Mouse (Mus musculus): ENCODE data around the gene Fgfr2. TPM values are rescaled to one million over a fixed set of nuclear protein-coding genes. Genes with fewer than 3 reads are reported as not detected.

Gene Fgfr2
- total and polyA plus RNA-seq, 3 experiments: 47.1 to 245 (median 178) TPM

DNA sequence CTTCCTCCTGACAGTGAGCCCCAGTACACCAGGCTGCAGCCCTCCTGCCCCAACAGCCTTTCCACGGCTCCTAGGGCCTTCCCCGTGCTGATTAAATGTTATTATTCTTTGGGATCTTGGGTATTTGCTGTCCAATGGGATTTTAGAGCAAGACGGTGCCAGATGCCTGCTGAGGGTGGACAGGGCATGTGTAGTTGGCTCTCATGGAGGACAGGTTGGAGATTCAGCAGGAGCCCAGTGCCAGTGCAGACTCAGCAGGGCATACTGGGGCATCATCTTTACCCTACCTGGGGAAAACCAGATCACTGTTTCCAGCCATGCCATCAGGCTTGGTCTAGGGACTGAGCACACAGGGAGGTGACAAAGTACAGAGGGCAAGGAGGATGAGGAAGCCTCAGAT lies 892.2 kb downstream of the Fgfr2 start:
- no peak for DNase-seq

DNA sequence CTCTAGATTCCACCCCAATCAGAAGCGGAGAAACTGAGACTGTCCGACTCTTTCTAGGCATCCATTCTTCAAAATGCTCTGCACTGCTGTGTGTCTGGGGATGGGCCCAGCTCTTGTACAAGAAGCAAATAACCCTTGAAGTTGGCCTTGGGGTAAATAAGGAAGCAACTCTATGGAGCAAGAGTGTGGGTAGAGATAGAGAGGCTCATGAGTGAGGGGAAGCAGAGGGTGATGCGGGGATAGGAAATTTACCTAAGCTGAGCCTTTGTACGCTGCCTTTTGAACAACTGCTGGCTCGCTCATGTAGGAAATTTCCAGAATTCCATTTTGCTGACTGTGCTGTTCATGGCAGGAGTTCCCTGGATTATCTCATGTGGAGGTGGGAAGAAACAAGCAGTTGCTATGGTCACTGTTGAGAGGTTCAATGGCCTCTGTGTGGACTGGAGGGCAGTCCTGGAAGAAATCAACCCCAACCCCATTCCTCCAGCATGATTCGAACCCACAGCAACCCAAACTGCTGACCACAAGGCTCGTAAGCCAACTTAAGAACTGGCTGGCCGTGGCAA lies 896.0 kb downstream of the Fgfr2 start:
- no peak for DNase-seq

DNA sequence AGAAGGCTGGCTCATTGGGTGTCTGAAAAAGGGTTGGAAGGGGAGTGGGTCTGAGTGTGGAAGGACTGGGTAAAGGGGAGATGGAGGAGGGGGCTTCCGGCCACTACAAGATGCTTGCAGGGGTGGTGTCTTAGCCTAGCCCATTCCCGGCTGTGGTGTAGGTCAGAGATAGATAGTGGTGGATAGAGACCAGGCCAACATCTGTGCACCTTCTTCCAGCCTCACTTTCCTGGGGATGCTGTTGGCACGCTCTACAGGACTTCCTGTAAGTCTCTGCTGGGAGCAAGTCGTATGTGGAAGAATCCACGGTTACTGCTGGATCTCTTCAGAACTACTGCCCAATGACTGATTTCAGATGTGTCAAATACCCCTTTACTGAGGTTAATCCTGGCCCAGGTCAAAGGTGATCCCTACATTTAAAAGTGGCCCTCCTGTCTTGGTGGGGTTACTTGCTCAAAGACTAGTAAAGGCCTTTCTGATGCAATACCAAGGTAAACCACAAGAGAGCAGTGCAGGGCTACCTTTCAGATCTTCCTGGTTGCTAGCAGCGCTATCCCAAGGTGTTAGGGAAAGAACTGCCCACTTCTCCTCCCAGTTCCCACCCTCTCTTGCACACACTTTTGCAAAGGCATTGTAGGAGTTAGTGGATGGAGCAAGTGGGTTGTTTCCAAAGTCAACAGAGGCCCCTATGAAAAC lies 896.6 kb downstream of the Fgfr2 start:
- DNase-seq: peak; percentile 79

DNA sequence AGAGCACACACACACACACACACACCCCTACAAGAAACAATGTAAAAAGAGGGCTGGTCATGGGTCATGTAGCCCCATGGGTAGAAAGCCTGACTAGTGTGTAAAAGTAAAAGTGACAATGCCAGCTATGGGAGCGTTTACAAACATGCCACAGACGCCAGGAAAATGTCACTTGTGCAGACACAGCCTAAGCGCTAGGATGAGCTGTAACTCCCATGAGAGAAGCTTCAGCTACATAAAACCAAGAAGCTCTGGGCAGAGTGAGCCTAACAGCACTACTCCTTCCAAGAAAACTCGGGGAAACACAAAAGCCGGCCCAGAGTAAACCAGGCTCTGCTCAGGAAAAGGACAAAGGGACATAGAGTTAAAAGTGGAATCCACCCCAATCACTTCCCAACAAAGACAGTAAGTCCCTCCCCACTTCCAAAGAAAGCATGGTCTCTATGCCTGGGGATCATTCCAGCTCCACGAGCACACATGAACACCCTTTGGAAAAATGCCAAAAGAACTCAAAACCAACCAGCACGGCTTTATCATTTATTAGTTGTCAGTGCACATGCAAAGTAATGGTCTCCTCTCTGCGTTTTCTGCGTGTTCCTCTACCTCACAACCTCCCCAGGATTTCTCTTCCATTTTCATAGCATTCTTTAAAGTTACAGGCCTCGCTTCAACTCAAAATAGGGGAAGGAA lies 899.6 kb downstream of the Fgfr2 start:
- DNase-seq: no peak

DNA sequence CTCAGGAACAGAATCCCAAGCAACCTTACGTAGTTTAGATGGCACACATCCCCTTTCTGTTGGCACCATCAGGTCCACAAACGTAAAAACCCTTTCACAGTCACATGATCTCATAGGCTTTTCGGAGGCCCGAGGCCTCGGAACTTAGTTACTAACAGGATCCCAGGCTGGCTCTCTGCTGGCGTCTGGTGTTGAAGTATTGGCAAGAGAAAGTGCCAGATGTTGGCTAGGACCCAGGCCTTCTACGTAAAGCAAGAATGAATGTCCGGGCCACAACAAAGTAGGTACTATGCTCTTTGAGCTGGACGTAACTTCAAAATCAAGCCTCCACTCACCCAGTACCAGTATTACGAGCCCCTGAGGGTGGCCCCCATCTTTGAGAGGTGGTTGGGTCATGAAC lies 909.1 kb downstream of the Fgfr2 start:
- no peak for DNase-seq

DNA sequence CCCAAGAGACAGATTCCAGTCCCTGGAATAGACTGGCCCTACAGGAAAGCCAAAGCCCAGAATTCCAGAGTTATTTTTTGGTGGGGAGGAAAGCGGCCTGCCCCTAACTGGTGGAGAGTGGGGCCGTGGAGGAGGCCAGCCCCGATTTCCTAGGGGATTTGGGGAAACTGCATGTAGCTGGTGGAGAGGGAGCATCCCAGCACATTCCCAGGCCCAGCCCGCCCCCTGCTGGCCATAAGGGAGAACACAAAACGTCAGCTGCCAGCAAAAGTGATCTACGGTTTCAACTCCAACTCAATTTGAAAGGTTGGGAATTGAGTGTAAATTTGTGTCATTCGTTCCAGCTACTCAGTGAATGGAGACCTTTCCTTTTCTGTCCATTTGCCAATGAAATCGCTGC lies 909.7 kb downstream of the Fgfr2 start:
- peak; percentile 75 for DNase-seq

DNA sequence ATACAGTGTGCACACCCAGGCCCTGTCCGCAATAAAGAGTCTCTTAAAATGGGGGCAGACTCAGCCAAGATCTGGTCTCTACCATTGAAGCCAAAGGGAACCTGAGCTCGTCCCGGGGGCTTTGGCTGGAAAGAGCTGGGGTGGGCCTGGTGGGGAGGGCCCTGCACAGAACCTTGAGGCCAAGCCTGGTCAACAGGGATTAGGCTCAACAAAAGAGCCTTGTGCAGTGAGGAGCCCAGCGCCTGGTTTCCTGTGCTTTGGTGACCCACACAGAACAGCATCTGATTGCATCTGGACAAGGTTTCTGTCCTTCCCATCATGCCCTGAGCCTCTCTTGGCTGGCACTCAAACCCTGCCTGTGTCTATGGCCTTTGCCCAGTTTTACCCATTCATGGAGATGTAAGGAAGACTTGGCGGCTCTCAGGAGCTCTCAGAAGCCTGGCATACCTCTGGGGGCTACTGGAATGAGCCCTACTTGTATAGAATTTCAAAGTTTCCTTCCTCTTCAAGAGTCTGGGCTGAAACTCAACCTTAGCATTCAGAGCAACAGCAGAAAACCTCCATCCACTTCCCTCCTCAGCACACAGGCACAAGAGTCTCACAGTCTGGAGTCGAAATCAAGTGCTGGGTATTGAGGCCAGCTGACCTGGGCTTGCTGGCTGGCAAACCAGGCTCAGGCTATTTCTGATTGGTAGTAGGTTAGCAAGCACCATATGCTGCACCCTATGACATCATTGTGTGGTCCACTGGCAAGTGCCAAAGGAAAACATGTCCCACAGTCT lies 911.0 kb downstream of the Fgfr2 start:
- no peak for DNase-seq

DNA sequence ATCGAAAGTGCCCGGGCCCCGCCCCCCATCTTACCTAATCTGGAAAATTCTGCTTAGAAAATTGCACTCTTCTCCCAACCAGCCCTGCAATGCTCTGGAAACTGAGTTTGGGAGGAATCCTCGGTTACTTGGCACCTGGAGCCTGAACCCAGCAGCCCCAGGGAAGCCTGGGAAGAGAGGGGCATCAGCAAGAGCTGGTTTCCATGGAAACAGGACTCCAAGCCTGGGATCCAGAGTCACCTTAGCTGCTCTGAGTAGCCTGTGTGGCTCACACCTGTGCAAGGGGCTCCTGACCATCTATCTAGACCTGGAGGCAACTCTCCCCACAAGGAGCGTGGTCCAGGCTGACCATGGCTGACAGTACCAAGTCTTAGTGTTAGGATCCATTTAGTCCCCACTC lies 912.5 kb downstream of the Fgfr2 start:
- DNase-seq: no peak

DNA sequence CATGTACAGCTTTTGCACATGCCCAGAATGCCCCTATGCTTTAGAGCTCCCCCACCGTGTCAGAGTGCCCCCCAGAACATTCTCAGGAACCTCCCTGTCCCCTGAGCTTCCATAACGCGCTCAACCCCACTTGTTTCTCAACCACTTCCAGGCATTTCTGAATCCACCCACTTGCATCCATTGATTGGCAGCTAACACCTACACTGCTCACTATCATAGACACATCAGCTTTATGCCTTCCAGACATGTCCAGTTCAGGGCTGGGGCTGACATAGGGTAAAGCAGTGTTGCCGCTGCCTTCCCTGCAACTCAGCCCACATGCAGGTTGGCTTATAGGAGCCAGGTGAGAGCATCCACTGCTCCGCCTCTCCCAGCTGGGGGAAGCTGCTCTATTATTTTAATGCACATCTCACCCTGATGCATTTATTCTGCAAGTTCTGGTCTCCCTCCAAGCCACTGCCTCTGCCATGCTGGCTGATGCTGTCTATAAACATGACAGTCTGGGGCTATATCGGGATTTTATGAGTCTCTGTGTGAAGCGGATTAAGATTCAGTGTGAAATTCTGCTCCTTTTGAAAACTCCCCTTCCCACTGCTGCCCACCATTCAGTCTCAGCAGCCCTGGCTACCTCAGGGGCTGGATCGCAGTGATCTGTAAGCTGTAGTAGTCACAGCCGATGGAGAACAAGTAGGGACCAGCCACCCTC lies 914.1 kb downstream of the Fgfr2 start:
- DNase-seq: no peak

DNA sequence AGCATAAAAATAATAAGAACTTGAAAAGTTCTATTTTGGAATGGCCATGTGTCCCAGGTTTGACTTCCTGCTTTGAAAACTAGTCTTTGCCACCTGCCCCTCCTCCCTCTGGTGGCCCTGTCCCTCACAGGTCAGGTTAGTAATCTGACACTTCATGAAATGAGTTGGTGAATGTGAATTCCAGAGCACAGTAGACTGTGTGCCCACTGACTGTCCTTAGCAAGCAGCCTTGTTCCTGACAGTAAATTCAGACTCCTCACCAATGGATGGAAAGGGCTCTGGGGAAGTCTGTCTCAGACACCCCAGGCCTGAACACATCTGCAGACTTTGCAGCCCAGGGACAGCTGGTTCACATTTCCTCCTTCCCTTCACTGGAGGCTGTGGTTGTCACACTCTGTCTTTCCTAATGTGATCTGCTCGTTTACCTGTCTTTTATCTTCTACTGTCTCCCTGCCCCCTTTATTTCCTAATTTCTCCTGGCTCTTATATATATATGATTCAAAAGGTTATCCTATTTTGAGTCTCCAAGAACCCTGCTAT lies 919.0 kb downstream of the Fgfr2 start:
- DNase-seq: no peak

DNA sequence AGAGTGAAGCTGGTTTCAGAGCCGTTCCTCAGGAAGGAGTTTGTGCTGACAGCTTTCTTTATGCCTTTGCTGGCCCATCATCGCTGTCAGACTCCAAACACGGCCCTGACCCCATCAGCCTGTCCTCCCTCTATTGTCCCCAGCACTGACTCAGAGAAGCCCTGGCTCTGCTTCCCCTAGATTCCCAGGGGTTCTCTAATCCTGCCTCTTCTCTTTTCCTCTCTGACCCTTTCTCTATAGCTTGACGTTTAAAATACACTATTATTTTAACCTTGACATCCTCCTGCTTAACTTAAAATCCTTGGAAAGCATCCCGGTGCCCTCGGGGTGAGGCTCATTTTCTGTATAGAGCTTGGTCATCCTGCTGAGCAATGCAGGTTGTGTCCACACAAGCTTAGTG lies 923.5 kb downstream of the Fgfr2 start:
- peak; percentile 53 for DNase-seq

DNA sequence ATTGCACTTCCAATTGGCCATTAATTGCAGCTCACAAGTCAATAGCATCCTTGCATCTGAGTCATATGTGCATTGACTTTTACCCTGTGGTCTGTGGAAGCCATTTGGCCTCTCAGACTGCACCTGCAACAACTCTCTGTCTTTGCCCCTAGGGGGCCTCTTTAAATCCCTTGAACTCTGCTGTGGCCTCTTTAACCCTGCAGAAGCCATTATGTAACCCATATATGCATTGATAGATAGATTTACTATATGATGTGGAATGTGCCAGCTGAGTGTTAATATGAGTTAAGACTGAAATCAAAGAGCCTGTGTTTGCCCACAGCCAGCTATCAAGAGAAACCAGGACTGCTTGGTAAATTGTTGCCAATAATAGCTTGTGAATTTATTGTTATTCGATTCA lies 924.3 kb downstream of the Fgfr2 start:
- no peak for DNase-seq

DNA sequence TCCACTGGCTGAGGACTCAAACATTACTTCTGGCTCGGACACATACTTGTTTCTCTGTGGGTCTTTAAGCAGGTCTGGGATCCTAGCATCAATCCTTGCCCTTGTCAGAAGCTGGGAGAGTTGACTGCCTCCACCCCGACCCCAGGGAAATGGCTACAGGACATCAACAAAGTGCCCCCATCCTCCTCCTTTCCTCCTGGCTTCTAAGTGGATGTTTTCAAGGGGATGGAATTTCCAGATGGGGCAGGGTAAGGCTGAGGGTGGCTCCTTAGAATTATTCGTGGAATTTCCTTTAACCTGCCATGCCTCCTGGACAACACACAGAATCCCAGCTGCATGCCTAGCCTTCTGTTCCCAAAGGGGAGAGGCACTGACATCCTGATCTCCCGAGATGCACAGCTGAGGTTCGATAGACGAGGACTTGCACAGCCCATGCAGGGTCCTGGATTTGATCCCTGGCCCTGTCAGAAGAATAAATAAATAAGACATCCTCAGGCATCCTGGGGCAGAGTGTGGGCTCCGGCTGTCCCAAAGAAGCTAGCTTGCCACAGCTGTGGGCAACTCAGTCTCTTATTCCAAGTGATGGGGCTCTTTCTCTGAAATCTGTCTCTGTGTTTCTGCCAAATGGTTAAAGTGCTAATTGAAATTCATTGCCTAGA lies 925.2 kb downstream of the Fgfr2 start:
- DNase-seq: no peak

DNA sequence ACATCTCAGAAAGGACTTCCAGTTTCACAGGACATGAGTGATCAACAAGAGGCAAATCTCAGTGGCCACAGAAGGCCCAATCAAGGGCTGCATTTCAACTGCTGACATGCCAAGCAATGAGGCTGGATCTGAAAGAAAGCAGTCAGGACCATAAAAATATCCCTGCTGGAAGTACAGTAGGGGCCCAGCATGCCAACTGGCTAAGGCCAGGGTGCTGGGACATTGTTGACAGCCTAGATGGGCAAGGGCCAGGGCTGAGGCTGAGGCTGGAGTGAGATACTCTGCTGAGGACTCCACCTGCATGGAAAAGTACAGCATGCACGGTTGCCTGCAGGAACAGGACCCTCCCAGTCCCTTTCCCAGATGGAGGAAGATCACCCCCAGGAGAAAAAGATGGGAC lies 926.6 kb downstream of the Fgfr2 start:
- DNase-seq: no peak

DNA sequence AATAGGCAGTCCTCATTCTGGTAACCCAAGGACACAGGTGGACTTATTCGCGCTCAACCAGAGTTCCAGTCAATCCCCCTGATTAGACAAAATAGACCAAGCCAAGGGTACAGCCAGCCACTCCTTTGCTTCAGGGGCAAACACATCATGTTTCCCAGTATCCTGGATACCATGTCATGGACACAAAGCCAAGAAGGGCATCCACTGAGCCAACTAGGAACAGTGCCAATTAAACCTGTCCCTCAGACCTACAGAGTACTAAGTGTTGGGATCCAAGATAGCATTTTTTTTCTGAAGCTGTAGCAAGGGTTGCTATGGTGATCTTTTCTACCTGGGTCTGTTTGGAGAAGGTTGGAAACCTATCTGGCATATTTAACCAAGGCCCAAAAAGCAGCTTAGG lies 929.5 kb downstream of the Fgfr2 start:
- DNase-seq: peak; percentile 25

DNA sequence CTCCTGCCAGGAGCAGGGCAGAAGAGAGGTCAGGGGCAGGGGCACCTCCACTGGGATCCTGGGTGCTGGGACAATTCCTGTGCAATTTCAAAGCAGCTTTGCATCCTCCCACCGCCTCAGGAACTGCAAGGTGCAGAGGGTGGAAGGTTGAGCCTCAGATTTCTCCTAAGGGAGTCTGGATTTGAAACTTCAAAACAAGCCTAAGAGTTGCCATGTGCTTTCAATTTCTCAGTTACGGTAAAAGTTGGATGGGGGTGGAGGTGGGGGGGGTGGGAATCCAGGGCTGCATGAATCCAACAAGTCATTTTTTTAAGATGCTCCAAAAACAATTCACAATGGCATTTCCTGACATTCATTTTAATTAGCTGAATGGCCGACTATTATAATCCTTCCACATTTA lies 935.7 kb downstream of the Fgfr2 start:
- no peak for DNase-seq

DNA sequence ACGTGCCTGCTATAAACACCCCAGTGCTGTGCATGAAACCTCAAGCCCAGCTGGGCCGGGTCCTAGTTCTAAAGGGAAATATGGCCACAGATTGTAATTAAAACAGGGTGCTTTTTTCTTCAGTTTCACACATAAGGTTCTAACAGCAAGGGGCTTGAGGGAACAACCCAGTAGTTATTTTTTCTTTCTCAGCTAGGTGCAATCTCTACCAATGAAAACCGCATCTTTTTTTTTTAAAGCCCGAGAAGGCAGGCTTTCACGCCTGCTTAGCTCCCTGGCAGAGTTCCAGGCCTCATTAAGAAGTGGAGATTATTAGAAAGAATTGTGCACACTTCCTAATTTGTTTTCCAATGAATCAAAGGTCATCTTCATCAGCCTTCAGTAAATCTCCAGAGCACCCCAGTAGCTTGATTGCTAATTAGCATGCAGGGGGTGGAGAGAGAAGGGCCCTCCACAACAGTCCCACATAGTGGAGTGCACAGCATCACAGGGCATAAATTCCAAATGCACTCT lies 939.2 kb downstream of the Fgfr2 start:
- no peak for DNase-seq

DNA sequence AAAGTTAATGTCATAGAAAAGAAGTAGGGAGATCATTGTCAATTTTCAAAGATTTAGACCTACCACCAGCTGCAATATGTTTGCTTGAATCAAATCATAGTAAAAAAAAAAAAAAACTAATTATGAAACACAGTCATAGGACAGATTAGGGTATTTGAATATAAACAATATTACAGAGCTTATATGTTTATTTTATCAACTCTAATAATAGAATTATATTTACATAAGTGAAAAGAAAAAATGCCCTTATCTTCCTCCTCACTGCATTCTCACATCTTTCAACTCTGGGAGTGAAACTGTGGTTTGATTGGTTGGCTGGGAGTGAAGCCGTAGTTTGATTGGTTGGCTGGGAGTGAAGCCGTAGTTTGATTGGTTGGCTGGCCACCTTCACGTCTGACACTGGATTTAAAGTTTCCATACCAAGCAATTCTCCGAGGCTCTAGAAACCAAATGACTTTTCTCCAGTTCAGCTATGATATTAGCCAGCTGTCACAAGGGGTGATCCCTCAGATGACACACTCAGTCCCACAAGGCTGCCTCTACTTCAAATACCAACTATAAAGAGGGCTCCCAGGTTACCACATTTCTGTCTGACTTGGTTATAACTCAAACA lies 941.5 kb downstream of the Fgfr2 start:
- DNase-seq: no peak

DNA sequence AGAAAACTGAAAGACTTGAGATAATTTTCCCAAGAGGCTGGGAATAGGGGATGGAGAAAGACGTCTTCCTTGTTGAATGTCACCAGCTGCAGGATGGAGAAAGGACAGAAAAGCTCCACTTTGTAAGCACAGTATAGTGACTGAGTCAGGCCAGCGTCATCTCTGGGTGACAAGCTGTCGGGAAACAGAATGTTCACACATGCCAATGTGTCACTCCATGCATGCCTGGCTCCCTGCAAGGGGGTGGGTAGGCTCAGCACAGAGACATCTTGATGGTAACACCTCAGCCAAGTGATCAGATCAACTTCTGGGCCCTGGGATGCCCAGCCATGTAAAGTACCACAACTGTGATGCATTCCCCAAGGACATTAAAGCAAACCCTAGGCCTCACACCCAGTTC lies 942.1 kb downstream of the Fgfr2 start:
- DNase-seq: no peak

DNA sequence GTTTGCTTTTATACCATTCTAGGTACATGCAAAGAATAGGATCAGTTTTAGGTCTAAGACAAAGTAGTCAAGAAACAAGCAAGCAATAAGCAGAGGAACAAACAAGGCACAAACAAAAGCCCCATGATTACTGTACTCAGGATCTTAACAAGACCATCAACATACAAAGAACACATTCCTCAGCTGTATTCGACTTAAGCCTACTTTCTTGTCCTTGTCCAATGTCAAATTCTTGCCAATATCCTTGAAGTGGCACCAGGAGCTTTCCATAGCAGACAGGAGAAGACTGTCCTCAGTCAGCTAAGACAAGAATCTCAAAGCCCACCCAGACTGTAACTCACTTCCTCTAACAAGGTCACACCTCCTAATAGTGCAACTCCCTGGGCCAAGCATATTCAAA lies 944.1 kb downstream of the Fgfr2 start:
- DNase-seq: no peak

DNA sequence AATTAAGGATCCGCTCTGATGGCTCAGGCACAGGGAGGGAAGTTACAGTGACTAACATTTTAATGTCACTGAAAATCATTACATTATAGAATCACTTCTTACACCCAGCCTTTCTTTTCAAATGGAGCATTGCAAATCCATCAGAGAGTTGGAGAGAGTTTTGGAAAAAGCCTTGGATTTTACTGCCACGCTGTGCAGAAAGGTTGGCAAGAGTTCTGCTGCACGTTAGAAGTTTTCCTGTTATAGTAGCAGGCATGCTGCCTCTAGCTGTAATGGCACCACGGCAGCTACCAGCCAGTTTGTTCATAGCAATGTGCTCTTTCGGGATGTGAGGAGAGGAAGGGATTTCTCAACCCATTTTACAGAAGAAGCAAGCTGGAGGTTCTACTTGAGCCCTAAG lies 948.4 kb downstream of the Fgfr2 start:
- DNase-seq: no peak

All from adrenal gland, adult 2 months (tissue).